Mouse (Mus musculus): ENCODE measurements around the gene Ccdc171.

DNA sequence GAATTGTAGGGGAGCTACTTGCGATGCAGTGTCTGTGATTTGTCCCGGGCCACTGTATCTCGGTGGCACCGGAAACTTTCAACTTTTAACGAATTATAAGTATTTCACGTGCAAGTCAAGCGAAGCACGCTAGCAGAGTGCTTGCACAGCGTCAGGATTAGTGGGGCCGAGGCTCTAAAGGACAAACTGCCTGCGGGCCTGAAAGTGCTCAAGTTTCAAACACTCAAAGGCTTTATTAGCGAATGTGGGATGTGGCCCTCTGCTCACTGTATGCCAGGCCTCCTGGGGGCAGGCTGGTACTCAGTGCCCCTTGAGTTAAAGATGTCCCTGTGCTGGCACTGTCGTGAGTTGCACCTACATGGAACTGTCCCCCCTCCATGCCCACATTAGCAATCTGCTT, 266.5 kb downstream of the Ccdc171 start:
- no peak for TF ChIP-seq POLR2A (IDR thresholded peaks at IDR 0.05; ENCODE audit: control insufficient read depth, extremely low read depth, insufficient read depth, low read length, poor library complexity)
- no peak for TF ChIP-seq CTCF (IDR thresholded peaks at IDR 0.05; ENCODE audit: borderline replicate concordance, control insufficient read depth, extremely low read depth, insufficient read depth, low read length, poor library complexity)
